Mouse (Mus musculus): ENCODE data around the gene Ppp1r2. TPM values are rescaled to one million over a fixed set of nuclear protein-coding genes. Genes with fewer than 3 reads are reported as not detected.
"Not testable (repeated sequence)": the region's sequence is repeated elsewhere in the genome, so short reads cannot be mapped to it uniquely, and the experiment has no call there.

Ppp1r2 gene
- polyA plus RNA-seq (2015; fragmentation: Nextera tagmentation; extraction: Ambion mirVana): 90.5 and 93.2 TPM in 2 replicates

GRCm38 (mm10) chr16:31274674-31275460, at the start of gene Ppp1r2:
Gene Ppp1r2 (minus strand): TSS chr16:31275277.
- H3K4me2 ChIP-seq (replicated peaks; ENCODE audit: low read depth, low read length): peak within 1 kb of the TSS; percentile 66
- 0% methylated on average over 72 of the region's 83 CpGs for WGBS
- H3K9ac ChIP-seq (replicated peaks; ENCODE audit: low read length): peak within 1 kb of the TSS; percentile 99
- peak; percentile 98 for ATAC-seq (ENCODE audit: low FRiP score, low TSS enrichment)
- peak within 1 kb of the TSS; percentile 89 for H3K27ac ChIP-seq (ENCODE audit: low read length)
- no peaks in the 10 kb centered on the region for H3K9me3 ChIP-seq (ENCODE audit: low read length)
- H3K4me3 ChIP-seq (ENCODE audit: low read length): peak within 1 kb of the TSS; percentile 95
- H3K4me1 ChIP-seq (ENCODE audit: insufficient read depth, low read length): peaks cover 24% of the 10 kb centered on the region
- peaks cover 4% of the 10 kb centered on the region; the same call in 1 of the 2 replicates for H3K36me3 ChIP-seq (ENCODE audit: insufficient read depth, low read length)
- H3K27me3 ChIP-seq (ENCODE audit: insufficient read depth, low read length): no peaks in the 10 kb centered on the region

- ATAC-seq (ENCODE audit: low FRiP score, low TSS enrichment): no peak
- Histone ChIP-seq H3K27ac (ENCODE audit: low read length) (no peak overlapping the region), H3K9ac (replicated peaks; ENCODE audit: low read length) (no peak overlapping the region), H3K4me2 (replicated peaks; ENCODE audit: low read depth, low read length) (no peak overlapping the region), H3K4me3 (ENCODE audit: low read length) (no peak overlapping the region), H3K4me1 (ENCODE audit: insufficient read depth, low read length) (peaks cover 9% of the 10 kb centered on the region; the same call in 1 of the 2 replicates), H3K36me3 (ENCODE audit: insufficient read depth, low read length) (no peaks in the 10 kb centered on the region), H3K27me3 (ENCODE audit: insufficient read depth, low read length) (no peaks in the 10 kb centered on the region), H3K9me3 (ENCODE audit: low read length) (no peaks in the 10 kb centered on the region)
- WGBS: 71% methylated on average over 4 of the region's 4 CpGs
Measured at GRCm38 (mm10) chr16:31321501-31321900, 46.4 kb upstream of the Ppp1r2 start.

- no peak for ATAC-seq (ENCODE audit: low FRiP score, low TSS enrichment)
- Histone ChIP-seq H3K4me1 (ENCODE audit: insufficient read depth, low read length) (peaks cover 4% of the 10 kb centered on the region; the same call in 1 of the 2 replicates), H3K9ac (replicated peaks; ENCODE audit: low read length) (no peak overlapping the region), H3K27me3 (ENCODE audit: insufficient read depth, low read length) (no peaks in the 10 kb centered on the region), H3K36me3 (ENCODE audit: insufficient read depth, low read length) (no peaks in the 10 kb centered on the region), H3K4me3 (ENCODE audit: low read length) (no peak overlapping the region), H3K4me2 (replicated peaks; ENCODE audit: low read depth, low read length) (no peak overlapping the region), H3K9me3 (ENCODE audit: low read length) (no peaks in the 10 kb centered on the region), H3K27ac (ENCODE audit: low read length) (no peak overlapping the region)
- WGBS: 85% methylated on average over 7 of the region's 7 CpGs
Measured at GRCm38 (mm10) chr16:31320954-31321353, 45.9 kb upstream of the Ppp1r2 start.

- not testable (repeated sequence) for H3K36me3 ChIP-seq (ENCODE audit: insufficient read depth, low read length)
- H3K27ac ChIP-seq (ENCODE audit: low read length): peak overlapping the region; percentile 33; the same call in 1 of the 2 replicates
- 77% methylated on average over 3 of the region's 3 CpGs for WGBS
Measured at GRCm38 (mm10) chr16:31319723-31320122, 44.6 kb upstream of the Ppp1r2 start.

GRCm38 (mm10) chr16:31319316-31319715, 44.2 kb upstream of the Ppp1r2 start:
- Histone ChIP-seq H3K9ac (replicated peaks; ENCODE audit: low read length) (no peak overlapping the region), H3K36me3 (ENCODE audit: insufficient read depth, low read length) (no peaks in the 10 kb centered on the region), H3K4me1 (ENCODE audit: insufficient read depth, low read length) (no peaks in the 10 kb centered on the region), H3K27me3 (ENCODE audit: insufficient read depth, low read length) (no peaks in the 10 kb centered on the region), H3K27ac (ENCODE audit: low read length) (peak overlapping the region; percentile 33; the same call in 1 of the 2 replicates), H3K9me3 (ENCODE audit: low read length) (no peaks in the 10 kb centered on the region), H3K4me2 (replicated peaks; ENCODE audit: low read depth, low read length) (no peak overlapping the region), H3K4me3 (ENCODE audit: low read length) (no peak overlapping the region)
- 55% methylated on average over 4 of the region's 4 CpGs for whole genome bisulfite sequencing
- no peak for ATAC-seq (ENCODE audit: low FRiP score, low TSS enrichment)

More at GRCm38 (mm10) chr16:31319723-31320122, 44.6 kb upstream of the Ppp1r2 start:
- H3K27me3 ChIP-seq (ENCODE audit: insufficient read depth, low read length); H3K4me1 ChIP-seq (ENCODE audit: insufficient read depth, low read length); H3K4me3 ChIP-seq (ENCODE audit: low read length); H3K9ac ChIP-seq (replicated peaks; ENCODE audit: low read length); H3K4me2 ChIP-seq (replicated peaks; ENCODE audit: low read depth, low read length); H3K9me3 ChIP-seq (ENCODE audit: low read length); ATAC-seq (ENCODE audit: low FRiP score, low TSS enrichment): not testable (repeated sequence)

- Histone ChIP-seq H3K9me3 (ENCODE audit: low read length) (no peaks in the 10 kb centered on the region), H3K27me3 (ENCODE audit: insufficient read depth, low read length) (no peaks in the 10 kb centered on the region), H3K4me1 (ENCODE audit: insufficient read depth, low read length) (no peaks in the 10 kb centered on the region), H3K4me3 (ENCODE audit: low read length) (no peak overlapping the region), H3K4me2 (replicated peaks; ENCODE audit: low read depth, low read length) (no peak overlapping the region), H3K9ac (replicated peaks; ENCODE audit: low read length) (no peak overlapping the region), H3K36me3 (ENCODE audit: insufficient read depth, low read length) (no peaks in the 10 kb centered on the region), H3K27ac (ENCODE audit: low read length) (no peak overlapping the region)
- WGBS: 49% methylated on average over 2 of the region's 2 CpGs
- ATAC-seq (ENCODE audit: low FRiP score, low TSS enrichment): no peak
Measured at GRCm38 (mm10) chr16:31318418-31318817, 43.3 kb upstream of the Ppp1r2 start.

- not testable (repeated sequence) for H3K9ac ChIP-seq (replicated peaks; ENCODE audit: low read length); H3K9me3 ChIP-seq (ENCODE audit: low read length); H3K4me2 ChIP-seq (replicated peaks; ENCODE audit: low read depth, low read length); H3K36me3 ChIP-seq (ENCODE audit: insufficient read depth, low read length); H3K4me3 ChIP-seq (ENCODE audit: low read length); H3K27me3 ChIP-seq (ENCODE audit: insufficient read depth, low read length); H3K4me1 ChIP-seq (ENCODE audit: insufficient read depth, low read length)
- H3K27ac ChIP-seq (ENCODE audit: low read length): peak overlapping the region; percentile 60; the same call in 1 of the 2 replicates
- ATAC-seq (ENCODE audit: low FRiP score, low TSS enrichment): peak; percentile 49; the same call in 1 of the 2 replicates
- WGBS: 44% methylated on average over 12 of the region's 12 CpGs
Measured at GRCm38 (mm10) chr16:31316246-31317143, 41.4 kb upstream of the Ppp1r2 start.

- H3K27me3 ChIP-seq (ENCODE audit: insufficient read depth, low read length): no peaks in the 10 kb centered on the region
- no peak overlapping the region for H3K9ac ChIP-seq (replicated peaks; ENCODE audit: low read length)
- no peak overlapping the region for H3K4me3 ChIP-seq (ENCODE audit: low read length)
- ATAC-seq (ENCODE audit: low FRiP score, low TSS enrichment): no peak
- no peaks in the 10 kb centered on the region for H3K4me1 ChIP-seq (ENCODE audit: insufficient read depth, low read length)
- H3K4me2 ChIP-seq (replicated peaks; ENCODE audit: low read depth, low read length): no peak overlapping the region
- H3K36me3 ChIP-seq (ENCODE audit: insufficient read depth, low read length): no peaks in the 10 kb centered on the region
- WGBS: 98% methylated on average over 4 of the region's 4 CpGs
- no peak overlapping the region for H3K27ac ChIP-seq (ENCODE audit: low read length)
- H3K9me3 ChIP-seq (ENCODE audit: low read length): no peaks in the 10 kb centered on the region
Measured at GRCm38 (mm10) chr16:31315294-31315693, 40.2 kb upstream of the Ppp1r2 start.

- no peak for ATAC-seq (ENCODE audit: low FRiP score, low TSS enrichment)
- H3K4me3 ChIP-seq (ENCODE audit: low read length): no peak within 1 kb of the TSS
- no peak within 1 kb of the TSS for H3K9ac ChIP-seq (replicated peaks; ENCODE audit: low read length)
- H3K36me3 ChIP-seq (ENCODE audit: insufficient read depth, low read length): no peaks in the 10 kb centered on the region
- H3K27me3 ChIP-seq (ENCODE audit: insufficient read depth, low read length): no peaks in the 10 kb centered on the region
- no peaks in the 10 kb centered on the region for H3K4me1 ChIP-seq (ENCODE audit: insufficient read depth, low read length)
- no peaks in the 10 kb centered on the region for H3K9me3 ChIP-seq (ENCODE audit: low read length)
- no peak within 1 kb of the TSS for H3K27ac ChIP-seq (ENCODE audit: low read length)
- H3K4me2 ChIP-seq (replicated peaks; ENCODE audit: low read depth, low read length): no peak within 1 kb of the TSS
- 82% methylated on average over 9 of the region's 9 CpGs for WGBS
Measured at GRCm38 (mm10) chr16:31314497-31315233, 39.6 kb upstream of the Ppp1r2 start, which contains the start of gene Apod. Gene Apod (minus strand): TSS chr16:31314808.

Measured in kidney, embryonic 16.5 days (tissue).